In the genomic region with DNA sequence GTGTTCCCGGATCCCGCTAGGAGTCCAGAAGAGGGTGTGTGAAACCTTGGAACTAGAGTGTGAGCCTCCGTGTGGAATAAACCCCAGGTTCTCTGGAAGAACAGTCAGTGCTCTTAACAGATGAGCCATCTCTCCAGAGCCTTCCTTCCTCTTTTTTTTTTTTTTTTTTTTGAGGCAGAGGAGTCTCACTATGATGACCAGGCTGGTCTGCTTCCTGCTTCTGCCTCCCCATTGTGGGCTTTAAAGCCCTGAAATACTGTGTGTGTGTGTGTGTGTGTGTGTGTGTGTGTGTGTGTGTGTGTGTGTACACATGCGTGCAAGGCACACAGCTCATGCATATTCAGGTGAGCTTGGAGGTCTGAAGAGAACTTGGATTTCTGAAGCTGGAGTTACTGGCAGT, we compare ENCODE assay signal across 9 mouse cellular contexts. TPM values are rescaled to one million over a fixed set of nuclear protein-coding genes. Genes with fewer than 3 reads are reported as not detected.
A peak's percentile ranks its signal among the peaks of the same experiment; 100 is the strongest.
DNase-seq lines count a peak whose midpoint lies in the region; ATAC-seq lines count a peak whose summit lies in the region.
"Had no signal": no experiment of that assay in that cellular context is flagged by ENCODE, and none has a peak within 500 bp of the region (broad histone marks: within the 10 kb centered on the region; RNA-seq: fewer than 3 reads in every experiment).

No protein-coding gene starts in this region.

- no peak for ATAC-seq in kidney, embryonic 15.5 days (replicated peaks; ENCODE audit: low FRiP score)
- peak; percentile 55 for ATAC-seq in common myeloid progenitor, adult 5-6 weeks (replicated peaks; ENCODE audit: low read depth, poor library complexity, severe bottlenecking)
- ATAC-seq in midbrain, embryonic 14.5 days (ENCODE audit: low FRiP score, low TSS enrichment): no peak
- ATAC-seq in liver, embryonic 12.5 days: no peak

- H3K27ac ChIP-seq in kidney, embryonic 15.5 days: peak overlapping the region; percentile 100
- H3K27ac ChIP-seq in hindbrain, embryonic 10.5 days: peak overlapping the region; percentile 100
- H3K27ac ChIP-seq in midbrain, embryonic 14.5 days (replicated peaks; ENCODE audit: low read depth, low read length): peak overlapping the region; percentile 100; the same call in 1 of the 2 replicates
- no peak overlapping the region for H3K27ac ChIP-seq in liver, embryonic 12.5 days

- H3K4me3 ChIP-seq in kidney, embryonic 15.5 days (replicated peaks): no peak overlapping the region
- H3K4me3 ChIP-seq in hindbrain, embryonic 10.5 days: no peak overlapping the region
- no peak overlapping the region for H3K4me3 ChIP-seq in midbrain, embryonic 14.5 days (replicated peaks; ENCODE audit: low read depth, low read length)
- H3K4me3 ChIP-seq in liver, embryonic 12.5 days: no peak overlapping the region

- no peaks in the 10 kb centered on the region for H3K27me3 ChIP-seq in kidney, embryonic 15.5 days
- H3K27me3 ChIP-seq in hindbrain, embryonic 10.5 days (ENCODE audit: insufficient read depth, poor library complexity, severe bottlenecking): no peaks in the 10 kb centered on the region
- no peaks in the 10 kb centered on the region for H3K27me3 ChIP-seq in midbrain, embryonic 14.5 days (ENCODE audit: control insufficient read depth, insufficient read depth, low read length)
- peaks cover 58% of the 10 kb centered on the region for H3K27me3 ChIP-seq in liver, embryonic 12.5 days (replicated peaks)

- no peak overlapping the region for H3K4me2 ChIP-seq in kidney, embryonic 15.5 days
- no peak overlapping the region for H3K4me2 ChIP-seq in midbrain, embryonic 14.5 days (ENCODE audit: low read length)
- H3K4me2 ChIP-seq in liver, embryonic 12.5 days: no peak overlapping the region

- H3K4me1 ChIP-seq in kidney, embryonic 15.5 days: peaks cover 54% of the 10 kb centered on the region
- H3K4me1 ChIP-seq in hindbrain, embryonic 10.5 days (replicated peaks): peaks cover 65% of the 10 kb centered on the region
- peaks cover 31% of the 10 kb centered on the region for H3K4me1 ChIP-seq in midbrain, embryonic 14.5 days (ENCODE audit: control insufficient read depth, insufficient read depth, low read length)
- peaks cover 34% of the 10 kb centered on the region for H3K4me1 ChIP-seq in liver, embryonic 12.5 days

- 62% methylated on average over 4 of the region's 4 CpGs for WGBS in kidney, embryonic 15.5 days
- WGBS in hindbrain, embryonic 10.5 days: 82% methylated on average over 4 of the region's 4 CpGs
- WGBS in midbrain, embryonic 14.5 days: 70% methylated on average over 4 of the region's 4 CpGs
- WGBS in liver, embryonic 12.5 days (ENCODE audit: insufficient replicate concordance): 40% methylated on average over 4 of the region's 4 CpGs

- DNase-seq in kidney, adult 8-10 months: no peak
- no peak for DNase-seq in hindbrain, embryonic 10.5 days (ENCODE audit: low spot score)
- no peak for DNase-seq in midbrain, embryonic 14.5 days
- no peak for DNase-seq in layer of hippocampus, postnatal 10 days (ENCODE audit: low spot score in 2 of 2)
- no peak for DNase-seq in Muller cell, postnatal 12 days (ENCODE audit: inconsistent ontology term)
- DNase-seq: spleen, adult 18-20 months had no signal

- H3K36me3 ChIP-seq in kidney, embryonic 15.5 days: no peaks in the 10 kb centered on the region
- no peaks in the 10 kb centered on the region for H3K36me3 ChIP-seq in hindbrain, embryonic 10.5 days
- H3K36me3 ChIP-seq in midbrain, embryonic 14.5 days (ENCODE audit: control insufficient read depth, insufficient read depth, low read length): no peaks in the 10 kb centered on the region
- no peaks in the 10 kb centered on the region for H3K36me3 ChIP-seq in liver, embryonic 12.5 days

- no peak overlapping the region for H3K9ac ChIP-seq in kidney, embryonic 15.5 days
- H3K9ac ChIP-seq in midbrain, embryonic 14.5 days (replicated peaks; ENCODE audit: low read length): no peak overlapping the region
- H3K9ac ChIP-seq in liver, embryonic 12.5 days: no peak overlapping the region

- no peaks in the 10 kb centered on the region for H3K9me3 ChIP-seq in kidney, embryonic 15.5 days (replicated peaks)
- no peaks in the 10 kb centered on the region for H3K9me3 ChIP-seq in hindbrain, embryonic 10.5 days
- no peaks in the 10 kb centered on the region for H3K9me3 ChIP-seq in midbrain, embryonic 14.5 days (ENCODE audit: control insufficient read depth, low read length)
- no peaks in the 10 kb centered on the region for H3K9me3 ChIP-seq in liver, embryonic 12.5 days (replicated peaks)

RNA-seq across cellular contexts. Expression of a gene that starts 1.6 kb away (rescaled TPM):
- 320 TPM in 2 replicates for polyA plus RNA-seq in kidney, embryonic 15.5 days (2015; fragmentation: Nextera tagmentation; extraction: Ambion mirVana)
- total RNA-seq in common myeloid progenitor, adult 5-6 weeks (2017): 40.3 and 71.3 TPM in 2 replicates
- polyA plus RNA-seq in hindbrain, embryonic 10.5 days (2016; fragmentation: Nextera tagmentation; extraction: Ambion mirVana): 271 and 416 TPM in 2 replicates
- polyA plus RNA-seq in midbrain, embryonic 14.5 days (2014; fragmentation: Nextera tagmentation; extraction: Ambion mirVana): 749 and 823 TPM in 2 replicates
- 64.5 and 66.7 TPM in 2 replicates for polyA plus RNA-seq in liver, embryonic 12.5 days (2016; fragmentation: Nextera tagmentation; extraction: Ambion mirVana)
- total RNA-seq in layer of hippocampus, postnatal 10 days (2021): 1,000 to 10,000 TPM; 1,413 to 1,419 TPM

RNA-seq across cellular contexts. Expression of a gene that starts 9.6 kb away (rescaled TPM):
- 357 and 385 TPM in 2 replicates for polyA plus RNA-seq in kidney, embryonic 15.5 days (2015; fragmentation: Nextera tagmentation; extraction: Ambion mirVana)
- total RNA-seq in common myeloid progenitor, adult 5-6 weeks (2017): 54.9 and 61.1 TPM in 2 replicates
- polyA plus RNA-seq in hindbrain, embryonic 10.5 days (2016; fragmentation: Nextera tagmentation; extraction: Ambion mirVana): 417 and 499 TPM in 2 replicates
- polyA plus RNA-seq in midbrain, embryonic 14.5 days (2014; fragmentation: Nextera tagmentation; extraction: Ambion mirVana): 535 and 570 TPM in 2 replicates
- 178 and 187 TPM in 2 replicates for polyA plus RNA-seq in liver, embryonic 12.5 days (2016; fragmentation: Nextera tagmentation; extraction: Ambion mirVana)
- total RNA-seq in layer of hippocampus, postnatal 10 days (2021): 100 to 1,000 TPM; 609 to 620 TPM

RNA-seq across cellular contexts. Expression of a gene that starts 10.0 kb away (rescaled TPM):
- 1.7 and 1.8 TPM in 2 replicates for polyA plus RNA-seq in kidney, embryonic 15.5 days (2015; fragmentation: Nextera tagmentation; extraction: Ambion mirVana)
- total RNA-seq in common myeloid progenitor, adult 5-6 weeks (2017): 0.82 and 1.6 TPM in 2 replicates
- 1.1 and 1.3 TPM in 2 replicates for polyA plus RNA-seq in hindbrain, embryonic 10.5 days (2016; fragmentation: Nextera tagmentation; extraction: Ambion mirVana)
- 3.3 and 3.5 TPM in 2 replicates for polyA plus RNA-seq in midbrain, embryonic 14.5 days (2014; fragmentation: Nextera tagmentation; extraction: Ambion mirVana)
- polyA plus RNA-seq in liver, embryonic 12.5 days (2016; fragmentation: Nextera tagmentation; extraction: Ambion mirVana): 0.32 and 0.33 TPM in 2 replicates
- 1 to 10 TPM; 1.2 to 2.1 TPM for total RNA-seq in layer of hippocampus, postnatal 10 days (2021)

RNA-seq across cellular contexts. Expression of a gene that starts 33.5 kb away (rescaled TPM):
- polyA plus RNA-seq in kidney, embryonic 15.5 days (2015; fragmentation: Nextera tagmentation; extraction: Ambion mirVana): 0.06 and 0.26 TPM in 2 replicates
- 0.73 TPM in 2 replicates for total RNA-seq in common myeloid progenitor, adult 5-6 weeks (2017)
- polyA plus RNA-seq in hindbrain, embryonic 10.5 days (2016; fragmentation: Nextera tagmentation; extraction: Ambion mirVana): not detected in 2 replicates
- polyA plus RNA-seq in midbrain, embryonic 14.5 days (2014; fragmentation: Nextera tagmentation; extraction: Ambion mirVana): 0.11 and 0.27 TPM in 2 replicates
- polyA plus RNA-seq in liver, embryonic 12.5 days (2016; fragmentation: Nextera tagmentation; extraction: Ambion mirVana): 0.05 and 0.07 TPM in 2 replicates
- total RNA-seq in layer of hippocampus, postnatal 10 days (2021): 1 to 10 TPM in 1 of 2 experiments, under 1 TPM in 1; 0.62 to 1.0 TPM

RNA-seq across cellular contexts. Expression of a gene that starts 43.8 kb away (rescaled TPM):
- polyA plus RNA-seq in kidney, embryonic 15.5 days (2015; fragmentation: Nextera tagmentation; extraction: Ambion mirVana): 163 and 164 TPM in 2 replicates
- 45.6 and 48.1 TPM in 2 replicates for total RNA-seq in common myeloid progenitor, adult 5-6 weeks (2017)
- polyA plus RNA-seq in hindbrain, embryonic 10.5 days (2016; fragmentation: Nextera tagmentation; extraction: Ambion mirVana): 130 and 138 TPM in 2 replicates
- 85.6 and 85.9 TPM in 2 replicates for polyA plus RNA-seq in midbrain, embryonic 14.5 days (2014; fragmentation: Nextera tagmentation; extraction: Ambion mirVana)
- polyA plus RNA-seq in liver, embryonic 12.5 days (2016; fragmentation: Nextera tagmentation; extraction: Ambion mirVana): 88.7 and 95.2 TPM in 2 replicates
- 100 to 1,000 TPM in 1 of 2 experiments, 10 to 100 TPM in 1; 97.7 to 101 TPM for total RNA-seq in layer of hippocampus, postnatal 10 days (2021)
